Mouse (Mus musculus) stomach, postnatal 0 days (tissue): ENCODE measurements at regions not wholly inside any gene's neighbourhood (a gene's known extent, or its start where the extent isn't known, plus 50 kb on each side); places are given as distances from the start of the nearest gene placed in this dataset.

Source experiments
- CTCF ChIP-seq: IDR thresholded peaks from 2 replicates; pipeline ENCODE4 v1.5.1; 2016; ENCODE audit warnings: antibody characterized with exemption, low read depth, mild to moderate bottlenecking, moderate library complexity
- EP300 ChIP-seq: optimal IDR thresholded peaks from 2 replicates; pipeline ENCODE3; 2016; ENCODE audit warnings: antibody characterized with exemption

DNA sequence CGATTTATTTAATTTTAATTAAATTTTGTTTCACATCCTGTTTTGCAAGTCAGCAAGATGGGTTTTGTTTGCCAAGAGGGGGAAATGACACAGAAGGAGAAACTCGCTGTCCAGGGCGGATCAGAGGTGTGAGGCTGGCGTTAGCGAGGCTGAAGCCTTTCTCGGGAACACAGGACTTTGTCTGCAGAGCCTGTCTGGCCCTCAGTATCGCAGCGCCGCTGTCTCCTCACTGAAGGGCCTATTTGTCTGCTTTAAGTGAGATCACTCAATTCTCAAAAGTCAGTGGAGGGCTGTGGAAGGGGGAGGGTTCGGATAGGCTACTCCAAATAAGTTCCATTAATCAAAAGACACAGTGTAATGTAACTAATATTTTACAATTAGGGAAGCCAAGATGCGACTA, 430.8 kb downstream of the Zfp536 start:
- TF ChIP-seq CTCF (no peak), EP300 (no peak)
